Mouse (Mus musculus) left cerebral cortex, adult 18-20 months (tissue): ENCODE measurements around the gene Relb. TPM values are rescaled to one million over a fixed set of nuclear protein-coding genes. Genes with fewer than 3 reads are reported as not detected.

ENCODE experiments used
- DNase-seq, 2 experiments: peaks; one replicate each; pipeline ENCODE4 v3.0.0; 2021 to 2022; ENCODE audit warnings: low spot score in 2 of 2, mixed read lengths in 1 of 2
- total RNA-seq, 2 experiments: library from RNA; stranded (reverse); gene quantifications; 2 replicates each; pipeline ENCODE4 v1.2.3; 2021

The Relb gene
- total RNA-seq, 2 experiments from 2014 or later = 7.5 to 8.1 TPM

- no peak for DNase-seq
Observed at GRCm38 (mm10) chr7:19558965-19559364, 70.3 kb downstream of the Relb start.

DNA sequence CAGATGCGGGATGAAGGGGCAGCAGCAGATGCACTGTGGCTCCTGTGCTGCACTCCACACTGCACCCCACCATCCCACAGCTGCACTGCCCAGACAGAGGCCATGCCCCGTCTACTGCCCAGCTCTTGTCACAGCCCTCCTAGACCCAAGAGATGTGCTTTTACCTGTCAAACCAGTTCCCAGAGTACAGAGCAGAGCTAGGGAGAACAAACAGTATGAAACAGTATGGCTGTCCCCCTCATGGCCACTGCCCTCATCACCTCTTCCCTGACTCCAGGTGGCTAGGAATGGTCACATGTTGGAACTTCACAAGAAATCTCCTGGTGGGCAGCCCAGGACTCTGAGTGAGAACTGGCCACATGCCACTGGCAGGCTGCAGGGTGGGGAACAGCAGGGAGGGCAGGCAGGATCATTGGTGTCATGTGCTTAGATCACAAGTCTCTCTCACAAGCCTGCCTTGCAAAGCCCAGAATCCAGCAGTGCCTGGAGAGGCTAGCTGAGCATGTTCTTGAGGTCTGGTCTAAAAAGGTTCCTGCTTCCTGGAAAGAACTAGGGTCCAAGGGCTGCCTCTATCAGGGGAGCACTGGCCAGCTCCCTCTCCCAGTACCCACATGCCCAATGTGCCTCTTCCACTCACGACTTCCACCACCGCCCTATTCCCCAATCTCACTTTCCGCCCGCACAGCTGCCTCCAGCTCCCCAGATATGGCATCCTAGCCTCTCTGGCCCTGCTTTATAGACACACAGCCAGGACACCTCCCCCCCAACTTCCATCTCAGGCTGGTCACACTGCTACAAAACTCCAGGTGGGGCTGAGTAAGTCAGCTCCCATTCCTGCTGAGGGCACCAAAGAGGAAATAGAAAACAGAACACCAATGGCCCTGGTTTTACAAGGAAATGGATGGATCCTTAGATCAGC is 71.0 kb downstream of the Relb start:
- DNase-seq = peak in 1 of 2 experiments; percentile 41

DNA sequence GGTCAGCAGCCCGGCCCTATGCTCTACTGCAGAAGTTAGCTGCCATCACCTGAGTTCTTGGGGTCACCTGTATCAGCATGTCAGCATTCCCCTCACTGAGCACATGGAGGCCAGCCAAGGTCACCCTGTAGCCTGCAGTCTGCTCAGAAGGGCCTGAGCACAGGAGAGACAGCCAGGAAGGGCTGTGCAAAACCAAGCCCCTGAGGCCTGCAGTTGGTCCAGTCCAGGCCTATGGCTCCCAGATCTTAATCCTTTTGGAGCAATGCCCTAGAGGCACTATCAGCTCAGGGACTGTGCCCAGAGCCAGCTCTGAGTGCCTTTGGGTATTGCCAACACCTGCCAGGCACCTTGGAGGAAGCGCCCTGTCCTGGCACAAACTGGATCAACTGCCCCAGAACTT is 72.2 kb downstream of the Relb start:
- no peak for DNase-seq

Other genes starting within 250 kb of the Relb start
- 10 to 100 TPM; 32.2 to 36.4 TPM for gene Ercc2, start 247.4 kb downstream of the Relb start, total RNA-seq
- gene Klc3, start 225.3 kb downstream of the Relb start, total RNA-seq = 1 to 10 TPM; 3.5 to 4.3 TPM
- gene Ckm, start 224.7 kb downstream of the Relb start, total RNA-seq = under 1 TPM in 1 of 2 experiments, not detected in 1; 0.19 TPM
- gene Mark4, start 170.6 kb downstream of the Relb start, total RNA-seq = 10 to 100 TPM; 69.7 to 74.5 TPM
- under 1 TPM; 0.40 to 0.74 TPM for gene Exoc3l2, start 166.1 kb downstream of the Relb start, total RNA-seq
- 1 to 10 TPM; 7.6 to 7.8 TPM for gene Bloc1s3, start 121.1 kb downstream of the Relb start, total RNA-seq
- 10 to 100 TPM; 18.7 to 21.1 TPM for gene Trappc6a, start 121.0 kb downstream of the Relb start, total RNA-seq
- under 1 TPM; 0.72 to 0.94 TPM for gene Nkpd1, start 111.6 kb downstream of the Relb start, total RNA-seq
- 100 to 1,000 TPM; 139 to 147 TPM for gene Ppp1r37, start 66.4 kb downstream of the Relb start, total RNA-seq
- 1 to 10 TPM; 2.0 to 2.7 TPM for gene Zfp296, start 52.2 kb downstream of the Relb start, total RNA-seq
- 10 to 100 TPM; 51.0 to 53.7 TPM for gene Gemin7, start 51.8 kb downstream of the Relb start, total RNA-seq
- 10 to 100 TPM; 70.4 to 87.0 TPM for gene Clasrp, start 25.0 kb downstream of the Relb start, total RNA-seq
- gene Clptm1, start 35.6 kb upstream of the Relb start, total RNA-seq = 100 to 1,000 TPM; 151 to 152 TPM
- gene Apoc2, start 48.5 kb upstream of the Relb start, total RNA-seq = not detected
- gene Gm44805, start 52.0 kb upstream of the Relb start, total RNA-seq = not detected
- gene Apoc4, start 52.0 kb upstream of the Relb start, total RNA-seq = not detected
- 1 to 10 TPM; 3.9 to 5.3 TPM for gene Apoc1, start 63.2 kb upstream of the Relb start, total RNA-seq
- gene Apoe, start 69.8 kb upstream of the Relb start, total RNA-seq = 1,000 to 10,000 TPM; 1,855 to 2,066 TPM
- gene Tomm40, start 86.0 kb upstream of the Relb start, total RNA-seq = 100 to 1,000 TPM; 116 to 122 TPM
- gene Nectin2, start 121.0 kb upstream of the Relb start, total RNA-seq = 1 to 10 TPM; 6.7 to 8.6 TPM
- 10 to 100 TPM; 18.6 to 19.1 TPM for gene Bcam, start 141.6 kb upstream of the Relb start, total RNA-seq
- not detected for gene Cblc, start 167.4 kb upstream of the Relb start, total RNA-seq
- gene Bcl3, start 193.3 kb upstream of the Relb start, total RNA-seq = 1 to 10 TPM in 1 of 2 experiments, under 1 TPM in 1; 0.91 to 1.1 TPM
- gene Gm19345, start 222.6 kb upstream of the Relb start, total RNA-seq = 1 to 10 TPM; 2.0 to 2.4 TPM
- not detected for gene Ceacam16, start 231.9 kb upstream of the Relb start, total RNA-seq